Mouse (Mus musculus): ENCODE measurements around the gene Tmem184a.

- TF ChIP-seq CTCF (IDR thresholded peaks at IDR 0.05; ENCODE audit: insufficient read depth, low read depth, low read length) (no peak), POLR2A (IDR thresholded peaks at IDR 0.05; ENCODE audit: insufficient read depth, low read depth, low read length) (no peak)
These were observed 25.6 kb downstream of the Tmem184a start for GRCm38 (mm10) chr5:139794137-139794536.

Data from olfactory bulb, adult 2 months (tissue).